Mouse (Mus musculus): ENCODE results near the gene Lamb1. TPM values are rescaled to one million over a fixed set of nuclear protein-coding genes. Genes with fewer than 3 reads are reported as not detected.

Lamb1 gene
- total RNA-seq, 2 experiments from 2014 or later: 49.0 to 56.0 TPM

GRCm38 (mm10) chr12:31314310-31314709 lies 49.3 kb downstream of the Lamb1 start:
- DNase-seq: no peak

- no peak for DNase-seq
Measured at GRCm38 (mm10) chr12:31315961-31316360, 50.9 kb downstream of the Lamb1 start.

- no peak for DNase-seq
Measured at GRCm38 (mm10) chr12:31317670-31318408, 52.8 kb downstream of the Lamb1 start.

- DNase-seq: peak in 1 of 2 experiments; percentile 37
Measured at GRCm38 (mm10) chr12:31318409-31318963, 53.5 kb downstream of the Lamb1 start.

- no peak for DNase-seq
Measured at GRCm38 (mm10) chr12:31320817-31321216, 55.8 kb downstream of the Lamb1 start.

- DNase-seq: no peak
Measured at GRCm38 (mm10) chr12:31321532-31321931, 56.5 kb downstream of the Lamb1 start.

GRCm38 (mm10) chr12:31323136-31323695 lies 58.2 kb downstream of the Lamb1 start:
- DNase-seq: no peak

GRCm38 (mm10) chr12:31327139-31327538 lies 62.1 kb downstream of the Lamb1 start:
- no peak for DNase-seq

- DNase-seq: no peak
Measured at GRCm38 (mm10) chr12:31333261-31333660, 68.2 kb downstream of the Lamb1 start.

GRCm38 (mm10) chr12:31350191-31350943 lies 85.3 kb downstream of the Lamb1 start:
- no peak for DNase-seq

- peak; percentile 98 to 99 for DNase-seq
Measured at GRCm38 (mm10) chr12:31350944-31351928, 86.2 kb downstream of the Lamb1 start, which contains the start of gene Dld. Gene Dld (minus strand): TSS chr12:31351453.

GRCm38 (mm10) chr12:31366428-31366827 lies 101.4 kb downstream of the Lamb1 start:
- no peak for DNase-seq

- peak in 1 of 2 experiments; percentile 31 for DNase-seq
Measured at GRCm38 (mm10) chr12:31367721-31368120, 102.7 kb downstream of the Lamb1 start.

GRCm38 (mm10) chr12:31369118-31369517 lies 104.1 kb downstream of the Lamb1 start:
- no peak for DNase-seq

GRCm38 (mm10) chr12:31369656-31370055 lies 104.6 kb downstream of the Lamb1 start:
- DNase-seq: no peak

- peak; percentile 71 to 83 for DNase-seq
Measured at GRCm38 (mm10) chr12:31374603-31375282, 109.7 kb downstream of the Lamb1 start.

GRCm38 (mm10) chr12:31375283-31375615 lies 110.2 kb downstream of the Lamb1 start:
- no peak for DNase-seq

GRCm38 (mm10) chr12:31376326-31376950 lies 111.4 kb downstream of the Lamb1 start:
- DNase-seq: peak; percentile 14 to 16

GRCm38 (mm10) chr12:31377241-31377640 lies 112.2 kb downstream of the Lamb1 start:
- DNase-seq: no peak
